Mouse (Mus musculus) embryonic facial prominence, embryonic 15.5 days (tissue): Measurements from ENCODE around the gene Ucp3. TPM values are rescaled to one million over a fixed set of nuclear protein-coding genes. Genes with fewer than 3 reads are reported as not detected.

Experiments
- ATAC-seq: fragments of 200-750 bp; cut with Nextera tagmentation; 2 replicates; pipeline ENCODE4 v1.8.0; 2017; ENCODE audit warnings: low read depth, moderate TSS enrichment; ENCODE audit not compliant: insufficient number of reproducible peaks, low FRiP score, low TSS enrichment
- H3K27ac ChIP-seq: fragments of 300-500 bp; sonication (generic); replicated peaks from 2 replicates; pipeline ENCODE4 v1.5.1; 2015; ENCODE audit warnings: mild to moderate bottlenecking, inconsistent platforms
- H3K27me3 ChIP-seq: fragments of 300-500 bp; sonication (generic); 2 replicates; pipeline ENCODE4 v1.6.1; 2015; ENCODE audit warnings: inconsistent platforms
- H3K36me3 ChIP-seq: fragments of 300-500 bp; sonication (generic); 2 replicates; pipeline ENCODE4 v1.6.1; 2015; ENCODE audit warnings: mild to moderate bottlenecking, inconsistent platforms
- H3K4me1 ChIP-seq: fragments of 300-500 bp; sonication (generic); 2 replicates; pipeline ENCODE4 v1.6.1; 2015; ENCODE audit warnings: inconsistent platforms
- H3K4me2 ChIP-seq: fragments of 300-500 bp; sonication (generic); replicated peaks from 2 replicates; pipeline ENCODE4 v1.6.1; 2015; ENCODE audit warnings: mild to moderate bottlenecking, inconsistent platforms
- H3K4me3 ChIP-seq: fragments of 300-500 bp; sonication (generic); replicated peaks from 2 replicates; pipeline ENCODE4 v1.5.1; 2015; ENCODE audit warnings: mild to moderate bottlenecking, inconsistent platforms
- H3K9ac ChIP-seq: fragments of 300-500 bp; sonication (generic); 2 replicates; pipeline ENCODE4 v1.6.1; 2015; ENCODE audit warnings: inconsistent platforms
- H3K9me3 ChIP-seq: fragments of 300-500 bp; sonication (generic); replicated peaks from 2 replicates; pipeline ENCODE4 v1.6.1; 2016; ENCODE audit warnings: inconsistent platforms
- WGBS: fragments of 180-500 bp; shearing (Covaris S2); methylation state at CpG from one replicate; pipeline ENCODE4 v1.1.7; 2015; 5-methylcytosine and 5-hydroxymethylcytosine counted together
- polyA plus RNA-seq: library from polyadenylated mRNA; unstranded; fragments of >200 nt; fragmentation: Nextera tagmentation; extraction: Ambion mirVana; gene quantifications from 2 replicates; pipeline ENCODE4 v1.2.1, GENCODE M21; 2015

Gene Ucp3
- polyA plus RNA-seq, 1 experiment from 2014 or later: 0.17 TPM

DNA sequence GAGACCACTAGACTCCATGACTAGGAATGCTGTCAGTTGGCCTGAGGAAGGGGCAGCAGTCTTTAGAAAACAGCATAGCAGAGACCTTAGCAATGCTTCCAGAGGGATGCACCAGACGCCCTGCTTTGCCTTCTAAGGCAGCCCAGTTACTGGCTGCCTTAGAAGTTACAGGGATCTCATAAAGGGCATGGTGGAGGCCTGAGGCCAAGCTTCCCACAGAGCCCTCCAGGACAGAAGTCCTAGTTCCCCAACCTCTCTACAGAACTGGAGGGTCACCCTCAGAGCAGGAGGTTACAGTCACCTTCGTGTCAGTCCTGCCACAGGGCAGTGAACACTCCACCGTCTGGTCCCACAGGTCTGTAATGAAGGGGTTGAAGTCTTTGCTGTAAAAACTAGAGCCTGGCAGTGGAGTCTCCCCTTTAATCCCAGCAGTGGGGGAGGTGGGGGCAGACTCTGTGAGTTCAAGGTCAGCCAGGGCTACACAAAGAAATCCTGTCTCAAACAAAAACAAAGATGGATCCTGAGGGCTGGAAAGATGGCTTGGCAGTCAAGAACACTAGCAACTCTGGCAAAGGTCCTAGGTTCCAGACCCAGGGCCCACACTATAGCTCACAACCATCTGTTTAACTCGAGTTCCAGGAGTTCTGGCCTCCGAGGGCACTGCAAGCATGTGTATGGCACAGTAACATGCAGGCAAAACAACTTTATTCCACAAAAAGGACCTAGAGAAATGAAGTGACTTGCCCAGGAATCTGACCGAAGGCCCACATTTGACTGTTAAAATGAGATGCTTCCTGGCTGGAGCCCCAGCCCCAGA is 28.4 kb downstream of the Ucp3 start:
- H3K4me2 ChIP-seq: no peak overlapping the region
- H3K36me3 ChIP-seq: peaks cover 28% of the 10 kb centered on the region; the same call in 1 of the 2 replicates
- no peaks in the 10 kb centered on the region for H3K9me3 ChIP-seq
- no peak overlapping the region for H3K9ac ChIP-seq
- H3K27me3 ChIP-seq: no peaks in the 10 kb centered on the region; the same call in 1 of the 2 replicates
- H3K4me3 ChIP-seq: no peak overlapping the region
- H3K27ac ChIP-seq: no peak overlapping the region
- ATAC-seq: no peak
- 70% methylated on average over 6 of the region's 6 CpGs for WGBS
- peaks cover 8% of the 10 kb centered on the region for H3K4me1 ChIP-seq

DNA sequence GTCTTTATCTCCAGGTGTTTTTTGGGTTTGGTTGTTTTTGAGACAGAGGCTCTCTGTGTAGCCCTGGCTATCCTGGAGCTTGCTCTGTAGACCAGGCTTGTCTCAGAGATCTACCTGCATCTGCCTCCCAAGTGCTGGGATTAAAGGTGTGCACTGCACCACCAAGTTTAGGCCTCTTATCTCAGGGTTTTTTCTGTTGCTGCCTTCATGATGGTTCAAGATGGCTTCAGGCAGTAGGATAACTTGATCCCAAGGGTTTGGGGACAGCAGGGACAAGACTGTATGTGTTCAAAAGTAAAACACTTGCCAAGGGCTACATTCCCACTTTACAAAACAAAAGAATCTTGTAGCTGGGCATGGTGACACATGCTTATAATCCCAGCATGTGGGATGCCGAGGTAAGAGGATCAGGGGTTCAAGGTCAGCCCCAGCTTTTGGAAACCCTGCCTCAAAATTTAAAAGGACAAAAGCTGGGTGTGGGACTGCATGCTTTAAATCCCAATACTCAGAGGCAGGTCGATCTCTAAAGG is 29.1 kb downstream of the Ucp3 start:
- ATAC-seq: no peak

DNA sequence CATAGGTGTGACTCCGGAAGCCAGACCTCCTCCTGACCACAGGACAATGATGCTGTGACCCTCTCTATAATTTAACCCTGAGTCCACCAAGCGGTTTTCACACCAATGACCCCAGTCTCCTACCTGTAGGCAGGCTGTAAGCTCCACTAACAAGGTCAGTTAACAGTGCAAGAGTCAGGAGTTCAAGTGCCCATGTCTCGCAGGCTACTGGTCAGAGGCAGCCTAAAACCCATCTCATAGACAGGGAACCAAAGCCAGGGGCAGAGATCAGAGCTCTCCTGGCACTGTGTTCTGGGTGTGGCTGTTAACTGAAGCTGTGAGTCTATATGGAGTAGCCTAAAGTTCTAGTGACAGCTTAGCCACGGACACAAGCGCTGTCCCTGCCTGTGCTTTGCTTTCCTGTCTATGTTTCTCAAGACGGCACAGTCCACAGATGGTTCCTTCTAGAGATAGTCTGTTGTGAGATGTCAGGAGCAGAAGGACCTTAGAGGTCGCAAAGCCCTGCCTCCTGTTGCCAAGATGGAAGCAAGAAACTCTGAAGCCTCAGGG is 29.7 kb downstream of the Ucp3 start:
- Histone ChIP-seq H3K4me3 (no peak overlapping the region), H3K4me2 (no peak overlapping the region), H3K36me3 (peaks cover 21% of the 10 kb centered on the region; the same call in 1 of the 2 replicates), H3K9ac (no peak overlapping the region), H3K9me3 (no peaks in the 10 kb centered on the region), H3K27ac (no peak overlapping the region), H3K4me1 (no peaks in the 10 kb centered on the region), H3K27me3 (no peaks in the 10 kb centered on the region; the same call in 1 of the 2 replicates)
- no peak for ATAC-seq
- 72% methylated on average over 7 of the region's 7 CpGs for WGBS

More for the DNA sequence above, 29.1 kb downstream of the Ucp3 start:
- Histone ChIP-seq H3K27ac (no peak overlapping the region), H3K9me3 (no peaks in the 10 kb centered on the region), H3K4me2 (no peak overlapping the region), H3K36me3 (peaks cover 25% of the 10 kb centered on the region; the same call in 1 of the 2 replicates), H3K4me3 (no peak overlapping the region), H3K27me3 (no peaks in the 10 kb centered on the region; the same call in 1 of the 2 replicates), H3K4me1 (0 out of 2 replicates have a peak, but pooled peaks cover 1% of the 10 kb centered on the region), H3K9ac (no peak overlapping the region)
- 53% methylated on average over 2 of the region's 2 CpGs for WGBS

DNA sequence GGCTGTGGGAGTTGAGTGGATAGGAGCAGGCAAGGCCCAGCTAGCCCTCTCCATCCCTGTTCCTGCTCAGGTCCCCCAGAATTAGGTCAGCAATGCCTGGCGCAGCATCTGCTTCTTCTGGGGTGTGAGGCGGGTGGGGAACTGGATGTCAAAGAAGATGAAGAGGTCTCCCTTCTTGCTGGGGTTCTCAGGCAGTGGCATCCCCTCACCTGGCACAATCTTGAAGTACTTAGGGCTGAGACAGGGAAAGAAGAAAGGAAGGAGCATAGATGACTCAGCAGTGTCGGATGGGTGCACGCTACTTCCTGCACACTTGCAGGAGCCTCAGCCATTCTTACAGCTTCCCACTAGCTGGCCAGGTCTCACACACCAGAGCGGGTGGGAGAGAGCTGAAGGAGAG is 30.3 kb downstream of the Ucp3 start:
- Histone ChIP-seq H3K4me1 (no peaks in the 10 kb centered on the region), H3K4me3 (no peak overlapping the region), H3K4me2 (no peak overlapping the region), H3K9ac (no peak overlapping the region), H3K36me3 (peaks cover 15% of the 10 kb centered on the region; the same call in 1 of the 2 replicates), H3K27me3 (no peaks in the 10 kb centered on the region; the same call in 1 of the 2 replicates), H3K9me3 (no peaks in the 10 kb centered on the region), H3K27ac (no peak overlapping the region)
- no peak for ATAC-seq
- 87% methylated on average over 5 of the region's 5 CpGs for WGBS

DNA sequence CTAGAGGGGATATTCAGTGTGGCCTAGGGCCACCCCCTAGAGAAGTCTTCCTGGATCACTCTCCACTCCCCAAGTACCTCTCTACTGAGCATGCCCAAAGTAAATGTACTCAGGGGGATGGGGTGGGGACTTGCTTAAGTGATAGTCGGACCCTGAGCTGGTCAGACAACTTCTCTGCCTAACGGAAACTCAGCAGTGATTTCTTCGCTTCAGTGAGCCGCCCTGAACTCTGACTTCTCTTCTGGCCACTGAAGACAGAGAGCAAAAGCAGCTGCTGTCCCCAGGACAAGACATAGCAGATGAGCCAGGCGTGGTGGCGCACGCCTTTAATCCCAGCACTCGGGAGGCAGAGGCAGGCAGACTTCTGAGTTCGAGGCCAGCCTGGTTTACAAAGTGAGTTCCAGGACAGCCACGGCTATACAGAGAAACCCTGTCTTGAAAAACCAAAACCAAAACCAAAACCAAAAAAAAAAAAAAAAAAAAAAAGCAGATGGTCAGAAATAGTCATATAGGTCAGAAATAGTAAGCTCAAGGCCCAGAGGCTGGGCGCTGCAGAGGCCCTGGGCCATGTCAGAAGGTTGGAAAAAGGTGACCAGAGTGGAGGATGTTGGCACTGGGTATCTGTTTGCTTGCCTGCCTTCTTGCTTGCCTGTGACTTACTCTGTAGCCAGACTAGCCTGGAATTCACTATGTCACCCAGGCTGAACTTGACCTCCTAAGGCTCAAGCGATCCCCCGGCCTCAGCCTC is 32.1 kb downstream of the Ucp3 start:
- WGBS: 76% methylated on average over 13 of the region's 13 CpGs
- Histone ChIP-seq H3K4me3 (no peak overlapping the region), H3K9me3 (no peaks in the 10 kb centered on the region), H3K4me2 (no peak overlapping the region), H3K9ac (no peak overlapping the region), H3K36me3 (0 out of 2 replicates have a peak, but pooled peaks cover under 1% of the 10 kb centered on the region), H3K4me1 (no peaks in the 10 kb centered on the region), H3K27me3 (no peaks in the 10 kb centered on the region; the same call in 1 of the 2 replicates), H3K27ac (no peak overlapping the region)
- no peak for ATAC-seq

DNA sequence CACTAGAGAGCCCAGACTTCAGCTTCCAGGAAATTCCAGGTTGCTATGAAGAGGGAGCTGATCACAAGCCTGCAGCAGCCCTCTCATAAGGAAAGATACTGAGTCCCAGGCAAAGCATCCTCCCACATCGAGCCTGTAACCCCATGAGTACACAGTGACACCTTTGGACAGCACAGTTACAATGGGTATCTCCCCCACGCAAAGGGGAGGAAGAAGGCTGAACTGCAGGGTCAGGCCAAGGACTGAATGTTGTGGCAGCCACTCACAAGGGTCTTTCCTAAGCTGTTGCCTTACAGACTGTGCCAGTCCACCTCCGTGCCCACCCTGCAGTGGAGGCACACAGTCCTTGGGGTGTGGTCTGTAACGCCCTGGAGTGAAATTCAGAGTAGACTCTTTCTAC is 33.7 kb downstream of the Ucp3 start:
- Histone ChIP-seq H3K9me3 (no peaks in the 10 kb centered on the region), H3K27ac (no peak overlapping the region), H3K36me3 (no peaks in the 10 kb centered on the region), H3K4me3 (no peak overlapping the region), H3K4me1 (no peaks in the 10 kb centered on the region), H3K9ac (no peak overlapping the region), H3K4me2 (no peak overlapping the region), H3K27me3 (no peaks in the 10 kb centered on the region; the same call in 1 of the 2 replicates)
- no peak for ATAC-seq
- WGBS: 64% methylated on average over 4 of the region's 4 CpGs

DNA sequence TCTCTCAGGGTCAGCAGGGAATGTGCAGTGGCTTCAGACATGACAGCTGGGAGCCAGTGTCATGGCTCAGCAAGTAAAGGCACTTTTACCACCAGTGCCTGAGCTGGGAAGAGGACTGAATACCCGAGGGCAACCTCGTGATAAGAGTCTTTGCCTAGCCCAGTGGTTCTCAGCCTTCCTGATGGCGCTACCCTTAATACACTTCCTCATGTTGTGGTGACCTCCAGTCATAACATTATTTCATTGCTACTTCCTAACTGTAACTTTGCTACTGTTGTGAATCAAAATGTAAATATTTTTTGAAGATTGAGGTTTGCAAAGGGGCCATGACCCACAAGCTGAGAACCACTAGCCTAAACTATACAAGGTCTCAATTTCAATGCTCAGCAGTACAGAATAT is 35.9 kb downstream of the Ucp3 start:
- Histone ChIP-seq H3K27ac (no peak overlapping the region), H3K4me1 (no peaks in the 10 kb centered on the region), H3K36me3 (no peaks in the 10 kb centered on the region), H3K9ac (no peak overlapping the region), H3K27me3 (no peaks in the 10 kb centered on the region; the same call in 1 of the 2 replicates), H3K9me3 (no peaks in the 10 kb centered on the region), H3K4me3 (no peak overlapping the region), H3K4me2 (no peak overlapping the region)
- no peak for ATAC-seq
- 70% methylated on average over 3 of the region's 3 CpGs for WGBS

DNA sequence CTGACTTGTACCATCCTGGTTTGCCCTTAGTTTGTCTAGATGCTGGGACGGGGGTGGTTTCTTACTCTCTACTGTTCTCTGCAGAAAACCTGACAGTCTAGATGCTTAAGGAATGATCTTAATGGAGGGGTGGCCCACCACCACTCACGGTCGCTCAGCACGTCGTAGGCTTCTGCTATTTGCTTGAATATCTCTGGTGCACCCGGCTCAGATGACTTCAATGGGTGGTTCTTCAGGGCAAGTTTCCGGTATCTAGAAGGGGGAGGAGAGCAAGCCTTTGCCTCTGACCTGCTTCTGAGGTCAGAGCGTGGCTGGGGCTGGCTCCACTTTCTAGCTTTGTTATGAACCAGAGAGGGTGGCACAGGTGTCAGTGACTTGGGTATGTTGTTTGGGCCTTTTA is 38.8 kb downstream of the Ucp3 start:
- Histone ChIP-seq H3K27me3 (no peaks in the 10 kb centered on the region), H3K9me3 (no peaks in the 10 kb centered on the region), H3K9ac (no peak overlapping the region), H3K4me2 (no peak overlapping the region), H3K36me3 (no peaks in the 10 kb centered on the region), H3K27ac (no peak overlapping the region), H3K4me1 (no peaks in the 10 kb centered on the region), H3K4me3 (no peak overlapping the region)
- ATAC-seq: no peak
- WGBS: 79% methylated on average over 8 of the region's 8 CpGs

DNA sequence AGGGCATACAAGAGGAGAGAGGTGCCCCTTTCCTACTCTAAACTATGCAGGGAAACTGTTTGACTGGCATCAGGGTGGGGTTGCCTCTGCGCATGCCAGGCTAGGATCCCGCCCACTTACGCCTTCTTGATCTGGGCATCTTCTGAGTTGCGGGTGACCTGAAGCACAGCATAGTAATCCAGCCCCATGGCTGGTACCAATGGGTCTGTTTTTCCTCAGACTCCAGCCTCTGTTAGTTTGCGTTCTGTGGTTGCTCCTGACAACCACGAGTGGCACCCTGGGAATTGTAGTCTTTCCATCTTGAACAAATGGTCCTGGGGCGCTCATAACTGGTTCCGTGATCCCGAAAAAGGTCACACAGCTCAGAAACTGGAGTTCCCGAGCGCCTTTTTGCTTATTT is 41.8 kb downstream of the Ucp3 start, which contains the start of gene Dnajb13:
Gene Dnajb13, minus strand, starts transcription at position 388 of the 400 bp plus-strand sequence.
- no peak for ATAC-seq
- 50% methylated on average over 11 of the region's 11 CpGs for WGBS
- H3K4me2 ChIP-seq: no peak within 1 kb of the TSS

DNA sequence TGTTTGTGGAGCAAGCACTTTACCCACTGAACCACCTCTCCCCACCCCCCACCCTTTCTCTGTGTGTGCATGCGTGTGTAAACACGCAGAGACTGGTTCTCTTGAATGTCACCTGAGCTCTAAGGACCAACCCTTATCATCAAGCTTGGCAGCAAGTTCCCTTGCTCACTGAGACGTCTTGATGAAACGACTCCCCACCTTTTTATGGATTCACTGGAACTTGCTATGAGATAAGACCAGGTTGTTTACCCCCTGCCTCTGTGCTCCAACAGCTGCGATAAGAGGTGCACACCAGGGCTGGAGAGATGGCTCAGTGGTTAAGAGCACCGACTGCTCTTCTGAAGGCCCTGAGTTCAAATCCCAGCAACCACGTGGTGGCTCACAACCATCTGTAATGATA is 47.4 kb downstream of the Ucp3 start:
- no peaks in the 10 kb centered on the region for H3K9me3 ChIP-seq
- H3K27ac ChIP-seq: no peak overlapping the region
- H3K27me3 ChIP-seq: no peaks in the 10 kb centered on the region
- no peaks in the 10 kb centered on the region for H3K4me1 ChIP-seq
- WGBS: 66% methylated on average over 7 of the region's 7 CpGs
- H3K9ac ChIP-seq: no peak overlapping the region
- ATAC-seq: no peak
- H3K36me3 ChIP-seq: no peaks in the 10 kb centered on the region
- no peak overlapping the region for H3K4me2 ChIP-seq
- no peak overlapping the region for H3K4me3 ChIP-seq

More for the DNA sequence above, 41.8 kb downstream of the Ucp3 start, which contains the start of gene Dnajb13:
- H3K9me3 ChIP-seq: no peaks in the 10 kb centered on the region
- no peak within 1 kb of the TSS for H3K27ac ChIP-seq
- no peaks in the 10 kb centered on the region for H3K27me3 ChIP-seq
- H3K9ac ChIP-seq: no peak within 1 kb of the TSS
- no peaks in the 10 kb centered on the region for H3K36me3 ChIP-seq
- H3K4me3 ChIP-seq: no peak within 1 kb of the TSS
- H3K4me1 ChIP-seq: no peaks in the 10 kb centered on the region
